Mouse (Mus musculus) urinary bladder, adult 18-20 months (tissue): ENCODE measurements around the gene Plcd3.
A peak's percentile ranks its signal among the peaks of the same experiment; 100 is the strongest.

Experiments used
- DNase-seq, 2 experiments: peaks; one replicate each; pipeline ENCODE4 v3.0.0; 2022; ENCODE audit warnings: low spot score in 2 of 2, mixed read lengths in 2 of 2

Plcd3 gene

GRCm38 (mm10) chr11:103066191-103067050, 35.0 kb downstream of the Plcd3 start:
- DNase-seq, result no peak

DNA sequence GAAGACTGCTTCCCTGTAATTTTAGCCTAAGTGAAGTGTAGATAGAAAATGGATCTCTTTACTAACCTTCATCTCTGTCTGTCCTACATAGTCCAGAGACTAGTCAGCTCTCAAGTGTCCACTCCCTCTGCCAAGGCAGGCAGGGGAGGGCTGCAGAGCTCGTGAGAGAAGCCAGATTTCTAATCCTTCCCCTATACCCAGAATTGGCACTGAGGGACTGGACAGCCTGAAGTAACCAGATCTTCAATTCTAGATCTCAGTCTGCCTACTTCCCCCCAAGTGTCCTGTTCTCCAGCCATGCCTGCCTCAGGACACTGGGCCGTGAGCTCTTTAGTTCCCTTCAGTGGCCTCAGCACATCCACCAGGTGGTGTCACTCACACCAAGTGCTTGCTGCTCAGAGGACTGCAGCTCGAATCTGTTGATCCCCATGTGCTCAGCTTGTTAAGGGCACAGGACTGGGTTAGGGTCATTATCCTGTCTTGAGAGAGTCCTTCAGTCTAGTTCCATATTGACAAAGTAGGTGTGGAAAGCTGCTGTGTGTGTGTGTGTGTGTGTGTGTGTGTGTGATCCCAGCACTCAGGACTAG, 42.9 kb downstream of the Plcd3 start:
- no peak for DNase-seq

- no peak for DNase-seq
Observed at GRCm38 (mm10) chr11:103056636-103057035, 44.8 kb downstream of the Plcd3 start.

GRCm38 (mm10) chr11:103054798-103055197, 46.7 kb downstream of the Plcd3 start:
- peak; percentile 42 to 48 for DNase-seq

DNA sequence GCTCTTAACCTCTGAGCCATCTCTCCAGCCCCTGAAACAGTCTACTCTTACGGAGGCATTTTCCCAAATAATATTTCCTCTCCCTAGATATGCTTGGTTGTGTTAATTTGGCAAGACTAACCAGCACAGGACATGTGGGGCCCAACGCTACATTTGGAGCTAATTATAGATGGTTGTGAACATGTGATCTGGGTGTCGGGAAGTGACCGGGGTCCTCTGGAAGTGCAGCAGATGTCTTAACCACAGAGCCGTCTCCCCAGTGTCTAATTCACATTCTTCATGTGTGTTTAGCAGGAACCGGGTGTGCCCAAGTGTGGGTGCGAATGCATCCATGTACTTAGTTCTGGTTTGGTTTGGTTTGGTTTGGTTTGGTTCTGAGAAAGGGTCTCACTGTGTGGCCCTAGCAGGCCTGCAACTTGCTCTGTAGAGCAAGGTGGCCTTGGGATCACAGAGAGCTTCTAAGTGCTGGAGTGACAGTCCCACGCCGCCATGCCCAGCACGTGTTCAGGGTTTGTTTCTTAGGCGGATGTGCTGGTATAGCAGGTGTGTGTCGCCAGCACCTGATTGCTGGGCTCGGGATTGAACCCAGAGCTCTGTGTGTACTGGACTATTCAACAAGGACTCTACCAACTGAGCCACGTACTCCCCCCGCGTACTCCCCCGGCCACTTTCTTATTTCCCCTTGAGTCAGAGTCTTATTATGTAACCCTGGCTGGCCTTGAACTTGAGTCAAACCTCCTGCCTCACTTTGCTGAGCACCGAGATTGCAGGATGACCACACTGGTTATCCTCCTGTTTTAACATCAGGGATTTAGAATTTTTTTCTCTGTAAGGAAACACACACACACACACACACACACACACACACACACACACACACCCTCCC, 48.0 kb downstream of the Plcd3 start:
- no peak for DNase-seq

DNA sequence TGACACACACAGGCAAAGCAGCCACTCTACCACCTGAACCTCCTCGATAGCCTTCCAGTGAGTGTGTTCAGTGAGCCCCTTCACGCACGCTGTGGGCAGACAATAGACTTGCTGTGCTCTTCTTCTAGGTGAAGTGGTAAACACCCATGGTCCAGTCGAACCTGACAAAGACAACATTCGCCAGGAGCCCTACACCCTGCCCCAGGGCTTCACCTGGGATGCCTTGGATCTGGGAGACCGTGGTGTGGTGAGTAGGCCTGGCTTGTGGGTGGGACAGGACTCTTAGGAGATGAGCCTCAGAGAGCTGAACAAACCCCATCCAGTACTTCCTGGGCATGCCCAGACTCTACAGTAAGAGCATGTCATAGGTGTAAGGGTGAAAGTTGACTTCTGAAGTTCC, 49.4 kb downstream of the Plcd3 start:
- no peak for DNase-seq

DNA sequence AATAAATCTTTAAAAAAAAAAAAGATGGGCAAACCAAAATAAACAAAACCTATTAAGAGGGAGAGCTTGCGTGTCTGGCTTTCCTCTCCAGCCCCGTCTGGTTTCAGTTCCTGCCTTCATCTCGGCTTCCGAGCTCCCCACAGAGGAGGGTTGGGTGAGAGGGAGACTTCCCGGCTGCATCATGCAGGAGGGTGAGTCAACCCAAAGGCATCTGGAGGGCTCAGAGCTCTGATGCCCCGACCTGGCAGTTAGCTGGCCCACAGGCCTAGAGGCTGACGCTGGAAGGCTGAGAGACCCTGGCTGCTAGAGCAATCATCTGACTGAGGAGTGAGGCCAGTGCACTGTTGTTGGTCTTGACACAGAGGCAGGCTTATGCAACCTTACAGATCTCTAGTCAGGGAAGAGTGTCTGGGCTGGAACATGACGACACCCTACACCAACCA, 50.2 kb downstream of the Plcd3 start:
- DNase-seq, result peak; percentile 40 to 72

- no peak for DNase-seq
Observed at GRCm38 (mm10) chr11:103050153-103050552, 51.3 kb downstream of the Plcd3 start.

DNA sequence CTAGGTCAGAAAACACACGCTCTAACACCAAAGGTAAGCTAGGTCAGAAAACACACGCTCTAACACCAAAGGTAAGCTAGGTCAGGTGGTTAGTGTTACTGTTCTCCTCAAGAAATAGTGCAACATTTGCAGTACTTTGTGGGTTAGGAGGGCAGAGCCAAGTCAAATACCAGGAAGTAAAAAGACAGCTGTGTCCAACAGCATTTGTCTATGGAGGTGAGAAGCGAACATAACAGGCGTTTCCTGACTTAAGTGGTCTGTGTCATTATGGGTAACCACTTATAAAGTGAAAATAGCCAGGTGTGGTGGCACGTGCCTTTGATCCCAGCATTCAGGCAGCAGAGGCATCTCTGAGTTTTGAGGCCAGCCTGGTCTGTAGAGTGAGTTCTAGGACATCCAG, 51.8 kb downstream of the Plcd3 start:
- no peak for DNase-seq

GRCm38 (mm10) chr11:103046286-103046685, 55.2 kb downstream of the Plcd3 start:
- DNase-seq, result no peak

GRCm38 (mm10) chr11:103043982-103044381, 57.5 kb downstream of the Plcd3 start:
- no peak for DNase-seq

DNA sequence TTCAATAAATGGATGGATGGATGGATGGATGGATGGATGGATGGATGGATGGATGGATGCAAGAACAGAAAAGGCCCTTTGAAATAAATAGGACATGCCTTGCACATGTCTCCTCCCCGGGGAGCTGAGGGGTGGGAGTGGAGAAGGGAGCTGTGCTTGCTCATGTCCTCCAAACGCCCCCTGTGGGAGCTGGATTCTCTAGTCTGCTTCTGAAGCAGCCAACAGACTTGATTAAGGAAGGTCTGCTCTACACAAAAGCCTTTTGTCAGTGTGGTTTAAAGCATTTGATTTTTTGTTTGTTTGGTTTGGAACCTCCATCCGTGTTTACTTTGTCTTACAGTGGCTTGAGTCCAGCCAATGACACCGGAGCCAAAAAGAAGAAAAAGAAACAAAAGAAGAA, 58.6 kb downstream of the Plcd3 start:
- DNase-seq, result no peak

DNA sequence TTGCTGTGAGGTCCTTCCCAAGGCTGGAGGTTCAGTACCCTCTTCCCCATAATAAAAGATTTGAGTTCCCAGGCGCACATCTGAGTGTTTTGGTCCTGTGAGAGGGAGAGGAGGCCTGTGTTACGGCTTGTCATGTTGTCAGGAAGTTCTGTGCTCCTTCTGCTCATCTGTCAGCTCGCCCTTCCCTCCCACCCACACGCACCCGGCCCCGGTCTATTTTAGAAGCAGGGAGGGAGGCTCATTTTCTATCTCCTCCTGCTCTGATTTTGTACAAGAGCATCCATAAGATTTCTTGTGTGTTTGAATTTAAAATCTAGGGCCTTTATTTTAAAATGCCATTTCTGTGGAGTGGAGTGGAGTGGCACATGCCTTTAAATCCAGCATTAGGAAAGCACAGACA, 63.4 kb downstream of the Plcd3 start:
- no peak for DNase-seq

DNA sequence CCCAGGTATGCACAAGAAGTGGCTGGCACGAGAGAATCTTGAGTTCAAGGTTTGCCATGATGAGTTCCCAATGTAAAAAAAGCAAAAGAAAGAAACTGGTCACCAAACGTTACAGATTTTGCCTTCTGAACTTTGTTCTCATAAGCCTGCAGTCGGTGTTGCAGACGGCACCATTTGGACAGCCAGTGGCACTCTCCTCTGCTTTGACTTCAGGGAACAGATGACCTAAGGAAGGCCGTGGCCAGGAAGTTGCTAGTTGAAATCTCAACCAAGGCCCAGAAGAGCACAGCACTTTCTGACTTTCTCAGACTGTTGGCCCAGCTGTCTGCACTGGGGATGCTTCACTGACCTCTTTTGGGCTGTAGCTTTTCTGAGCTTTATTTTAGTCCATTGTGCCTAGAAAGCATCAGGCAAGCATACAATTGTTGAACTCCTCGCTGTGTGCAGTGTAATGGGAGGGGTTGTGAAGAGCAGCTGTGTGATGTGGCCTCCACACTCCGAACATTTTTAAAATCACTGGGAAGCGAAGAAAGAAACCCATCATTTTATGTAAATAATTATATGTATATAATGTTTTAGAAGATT, 64.5 kb downstream of the Plcd3 start:
- DNase-seq, result no peak

DNA sequence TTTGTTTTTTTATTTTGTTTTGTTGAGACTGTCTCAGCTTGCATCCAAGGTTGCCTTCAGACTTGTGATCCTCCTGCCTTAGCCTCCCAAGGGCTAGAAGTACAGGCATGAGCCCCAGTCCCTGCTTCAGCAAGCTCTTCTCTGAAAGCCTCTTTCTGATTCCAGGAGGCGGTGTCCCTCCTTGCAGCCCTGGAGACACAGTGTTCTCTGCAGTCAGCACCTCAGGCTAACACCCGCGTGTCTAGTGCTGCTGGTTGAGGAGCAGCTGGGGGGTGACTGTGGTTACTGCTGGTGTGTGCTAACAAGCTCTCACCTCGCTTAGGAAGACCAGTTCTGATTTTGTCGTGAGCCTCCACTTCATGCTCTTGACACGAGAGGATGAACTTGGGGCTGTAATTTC, 66.5 kb downstream of the Plcd3 start:
- no peak for DNase-seq

GRCm38 (mm10) chr11:103033030-103033429, 68.4 kb downstream of the Plcd3 start:
- no peak for DNase-seq

GRCm38 (mm10) chr11:103028176-103028891, 73.1 kb downstream of the Plcd3 start, which contains the start of the genes Nmt1 and Dcakd:
Gene Nmt1, plus strand, starts transcription at chr11:103028190.
Gene Dcakd, minus strand, starts transcription at chr11:103028333.
- peak; percentile 86 to 93 for DNase-seq

- DNase-seq, result no peak
Observed at GRCm38 (mm10) chr11:103027570-103028175, 73.8 kb downstream of the Plcd3 start.

- no peak for DNase-seq
Observed at GRCm38 (mm10) chr11:103026901-103027300, 74.6 kb downstream of the Plcd3 start.

DNA sequence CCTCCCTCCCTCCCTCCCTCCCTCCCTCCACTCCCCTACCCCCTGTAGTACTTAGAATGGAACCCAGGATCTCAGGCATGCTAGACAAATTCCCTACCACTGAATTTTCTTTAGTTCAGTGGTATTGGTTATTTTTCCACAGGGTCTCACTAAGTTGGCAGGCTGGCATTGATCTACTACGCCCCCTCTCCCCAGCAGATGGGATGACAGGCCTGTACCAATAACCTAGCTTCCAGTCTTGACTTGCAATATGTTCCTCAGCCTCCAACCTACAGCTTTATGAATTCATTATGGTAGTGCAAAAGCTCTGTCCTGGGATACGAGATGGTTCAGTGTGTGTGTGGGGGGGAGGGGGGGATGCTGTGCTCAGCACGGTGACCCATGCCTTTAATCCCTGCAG, 77.5 kb downstream of the Plcd3 start:
- no peak for DNase-seq
